Comparison of ENCODE assay signal across 3 mouse cellular contexts in genomic region chr19:7075336-7075735, GRCm38 (mm10). TPM values are rescaled to one million over a fixed set of nuclear protein-coding genes. Genes with fewer than 3 reads are reported as not detected.
"Had no signal": no experiment of that assay in that cellular context is flagged by ENCODE, and none has a peak within 500 bp of the region (broad histone marks: within the 10 kb centered on the region; RNA-seq: fewer than 3 reads in every experiment).

No protein-coding gene starts in this region.

RNA-seq across cellular contexts. Expression of gene Flrt1, which starts 30.2 kb away (rescaled TPM):
- total RNA-seq: common myeloid progenitor, adult 5-6 weeks; granulocyte monocyte progenitor cell, adult 5-6 weeks had no signal
- polyA plus RNA-seq: erythroblast, embryonic 14.5 days had no signal
